Comparison of ENCODE assay signal across 20 mouse cellular contexts in the genomic region with DNA sequence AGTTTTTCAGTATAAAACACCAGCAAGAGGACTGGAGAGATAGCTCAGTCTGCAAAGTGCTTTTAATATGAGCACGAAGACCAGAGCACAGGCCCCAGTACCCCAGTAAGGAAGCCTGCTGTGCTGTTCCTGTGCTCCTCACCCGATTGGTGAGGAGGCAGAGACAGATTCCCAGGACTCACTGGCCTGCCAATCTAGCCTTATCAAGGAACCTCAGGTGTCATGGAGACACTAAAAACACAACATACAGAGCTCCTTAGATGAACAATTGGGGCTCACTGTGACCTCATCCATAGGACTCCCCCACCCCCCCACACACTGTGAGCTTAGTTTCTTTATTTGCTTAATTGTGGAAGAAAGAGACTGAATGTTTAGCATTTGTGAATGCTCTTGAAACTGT.
DNase-seq lines count a peak whose midpoint lies in the region; ATAC-seq lines count a peak whose summit lies in the region.
"Had no signal": no experiment of that assay in that cellular context is flagged by ENCODE, and none has a peak within 500 bp of the region (broad histone marks: within the 10 kb centered on the region; RNA-seq: fewer than 3 reads in every experiment).

No protein-coding gene starts in this region.

- no peak for ATAC-seq in forebrain, embryonic 16.5 days
- ATAC-seq in hindbrain, embryonic 13.5 days (ENCODE audit: low FRiP score): no peak
- peak; percentile 70 for ATAC-seq in forebrain, embryonic 14.5 days
- no peak for ATAC-seq in activated CD4-positive, CD25-positive, alpha-beta regulatory T cell, adult 4 months
- ATAC-seq: CD4-positive, CD25-positive, alpha-beta regulatory T cell, adult 4 months; intestine, embryonic 16.5 days had no signal

- no peak overlapping the region for H3K4me3 ChIP-seq in forebrain, embryonic 10.5 days
- H3K4me3 ChIP-seq in forebrain, embryonic 16.5 days (replicated peaks; ENCODE audit: low read length): no peak overlapping the region
- no peak overlapping the region for H3K4me3 ChIP-seq in hindbrain, embryonic 10.5 days
- H3K4me3 ChIP-seq in hindbrain, embryonic 13.5 days: no peak overlapping the region
- no peak overlapping the region for H3K4me3 ChIP-seq in forebrain, embryonic 14.5 days (ENCODE audit: low read depth, low read length)
- H3K4me3 ChIP-seq: erythroblast, embryonic 14.5 days; hindbrain, embryonic 15.5 days had no signal

- H3K4me1 ChIP-seq in forebrain, embryonic 10.5 days: peaks cover 11% of the 10 kb centered on the region
- H3K4me1 ChIP-seq in forebrain, embryonic 16.5 days (replicated peaks; ENCODE audit: control insufficient read depth, insufficient read depth, low read length): peaks cover 3% of the 10 kb centered on the region; the same call in 1 of the 2 replicates
- H3K4me1 ChIP-seq in hindbrain, embryonic 10.5 days (replicated peaks): peaks cover 6% of the 10 kb centered on the region; the same call in 1 of the 2 replicates
- no peaks in the 10 kb centered on the region for H3K4me1 ChIP-seq in hindbrain, embryonic 13.5 days (replicated peaks)
- H3K4me1 ChIP-seq in forebrain, embryonic 14.5 days (ENCODE audit: control insufficient read depth, insufficient read depth, low read length): no peaks in the 10 kb centered on the region
- H3K4me1 ChIP-seq: hindbrain, embryonic 15.5 days had no signal

- no peak overlapping the region for H3K4me2 ChIP-seq in forebrain, embryonic 16.5 days (ENCODE audit: low read length)
- no peak overlapping the region for H3K4me2 ChIP-seq in hindbrain, embryonic 13.5 days
- H3K4me2 ChIP-seq in forebrain, embryonic 14.5 days (ENCODE audit: low read length): no peak overlapping the region
- H3K4me2 ChIP-seq: hindbrain, embryonic 15.5 days had no signal

- no peaks in the 10 kb centered on the region for H3K36me3 ChIP-seq in forebrain, embryonic 10.5 days (replicated peaks)
- no peaks in the 10 kb centered on the region for H3K36me3 ChIP-seq in forebrain, embryonic 16.5 days (ENCODE audit: control insufficient read depth, insufficient read depth)
- H3K36me3 ChIP-seq in hindbrain, embryonic 10.5 days: no peaks in the 10 kb centered on the region
- H3K36me3 ChIP-seq in hindbrain, embryonic 13.5 days: no peaks in the 10 kb centered on the region
- no peaks in the 10 kb centered on the region for H3K36me3 ChIP-seq in forebrain, embryonic 14.5 days (ENCODE audit: control insufficient read depth, insufficient read depth, low read length)
- H3K36me3 ChIP-seq: G1E; hindbrain, embryonic 15.5 days had no signal

- peak overlapping the region; percentile 62; the same call in 1 of the 2 replicates for H3K27ac ChIP-seq in forebrain, embryonic 10.5 days
- H3K27ac ChIP-seq in forebrain, embryonic 16.5 days (ENCODE audit: low read length): no peak overlapping the region
- H3K27ac ChIP-seq in hindbrain, embryonic 10.5 days: peak overlapping the region; percentile 23; the same call in 1 of the 2 replicates
- H3K27ac ChIP-seq in hindbrain, embryonic 13.5 days: no peak overlapping the region
- H3K27ac ChIP-seq in forebrain, embryonic 14.5 days (ENCODE audit: low read depth, low read length): no peak overlapping the region
- H3K27ac ChIP-seq: hindbrain, embryonic 15.5 days had no signal

- no peaks in the 10 kb centered on the region for H3K27me3 ChIP-seq in forebrain, embryonic 10.5 days (ENCODE audit: poor library complexity, severe bottlenecking)
- H3K27me3 ChIP-seq in forebrain, embryonic 16.5 days (replicated peaks; ENCODE audit: control insufficient read depth, insufficient read depth, low read length): no peaks in the 10 kb centered on the region
- H3K27me3 ChIP-seq in hindbrain, embryonic 10.5 days (ENCODE audit: insufficient read depth, poor library complexity, severe bottlenecking): no peaks in the 10 kb centered on the region
- no peaks in the 10 kb centered on the region for H3K27me3 ChIP-seq in hindbrain, embryonic 13.5 days
- no peaks in the 10 kb centered on the region for H3K27me3 ChIP-seq in forebrain, embryonic 14.5 days (replicated peaks; ENCODE audit: control insufficient read depth, insufficient read depth, low read length)
- H3K27me3 ChIP-seq: hindbrain, embryonic 15.5 days had no signal

- 51% methylated on average over 2 of the region's 2 CpGs for WGBS in forebrain, embryonic 10.5 days
- WGBS in forebrain, embryonic 16.5 days: 25% methylated on average over 2 of the region's 2 CpGs
- WGBS in hindbrain, embryonic 10.5 days: 55% methylated on average over 2 of the region's 2 CpGs
- 47% methylated on average over 2 of the region's 2 CpGs for WGBS in hindbrain, embryonic 13.5 days
- 21% methylated on average over 2 of the region's 2 CpGs for WGBS in forebrain, embryonic 14.5 days

- no peak for DNase-seq in forebrain, embryonic 10.5 days (ENCODE audit: extremely low spot score, low spot score)
- DNase-seq in hindbrain, embryonic 10.5 days (ENCODE audit: low spot score): no peak
- peak; percentile 18 for DNase-seq in MN1 (ENCODE audit: low spot score)
- DNase-seq in forebrain, embryonic 14.5 days (ENCODE audit: low spot score): peak; percentile 16
- DNase-seq: adrenal gland, postnatal 14 days; B cell, adult 2 months; cerebellum, adult 18-20 months; cerebellum, adult 9-11 months; cerebellum, postnatal 36 days; gastrocnemius, postnatal 36 days; heart, adult 11 months; heart, postnatal 10 days had no signal

- H3K9ac ChIP-seq in forebrain, embryonic 16.5 days (replicated peaks; ENCODE audit: low read depth, low read length): no peak overlapping the region
- H3K9ac ChIP-seq in hindbrain, embryonic 13.5 days: no peak overlapping the region
- no peak overlapping the region for H3K9ac ChIP-seq in forebrain, embryonic 14.5 days (ENCODE audit: low read length)
- H3K9ac ChIP-seq: hindbrain, embryonic 15.5 days had no signal

- no peaks in the 10 kb centered on the region for H3K9me3 ChIP-seq in forebrain, embryonic 10.5 days
- H3K9me3 ChIP-seq in forebrain, embryonic 16.5 days (ENCODE audit: control insufficient read depth, low read length): no peaks in the 10 kb centered on the region
- no peaks in the 10 kb centered on the region for H3K9me3 ChIP-seq in hindbrain, embryonic 10.5 days
- H3K9me3 ChIP-seq in hindbrain, embryonic 13.5 days: no peaks in the 10 kb centered on the region
- no peaks in the 10 kb centered on the region for H3K9me3 ChIP-seq in forebrain, embryonic 14.5 days (replicated peaks; ENCODE audit: control insufficient read depth, low read length)
- H3K9me3 ChIP-seq: G1E; hindbrain, embryonic 15.5 days had no signal

Comparison
In these comparisons a context has a peak if more than half of its experiments do, and no peak if none do; other contexts are left out.
1. DNase-seq: peak in MN1 (single experiment) and forebrain, embryonic 14.5 days (single experiment); none in forebrain, embryonic 10.5 days (single experiment) and hindbrain, embryonic 10.5 days (single experiment).
2. H3K27ac ChIP-seq: peak in forebrain, embryonic 10.5 days (single experiment) and hindbrain, embryonic 10.5 days (single experiment); none in forebrain, embryonic 16.5 days (single experiment), hindbrain, embryonic 13.5 days (single experiment) and forebrain, embryonic 14.5 days (single experiment).